Mouse (Mus musculus) testis, adult 10 weeks (tissue): ENCODE measurements around the gene Xpnpep2. TPM values are rescaled to one million over a fixed set of nuclear protein-coding genes. Genes with fewer than 3 reads are reported as not detected.

Experiments
- polyA plus RNA-seq: library from polyadenylated mRNA; stranded (reverse); fragments of 350-450 nt; fragmentation: Illumina TruSeq; extraction: RNeasy Lipid Tissue Mini Kit (QIAGEN cat#74804); gene quantifications from one replicate; pipeline ENCODE4 v1.2.3, GENCODE M21; 2014; ENCODE audit warnings: low read depth, low replicate concordance

The Xpnpep2 gene
- 0.32 TPM for polyA plus RNA-seq

DNA sequence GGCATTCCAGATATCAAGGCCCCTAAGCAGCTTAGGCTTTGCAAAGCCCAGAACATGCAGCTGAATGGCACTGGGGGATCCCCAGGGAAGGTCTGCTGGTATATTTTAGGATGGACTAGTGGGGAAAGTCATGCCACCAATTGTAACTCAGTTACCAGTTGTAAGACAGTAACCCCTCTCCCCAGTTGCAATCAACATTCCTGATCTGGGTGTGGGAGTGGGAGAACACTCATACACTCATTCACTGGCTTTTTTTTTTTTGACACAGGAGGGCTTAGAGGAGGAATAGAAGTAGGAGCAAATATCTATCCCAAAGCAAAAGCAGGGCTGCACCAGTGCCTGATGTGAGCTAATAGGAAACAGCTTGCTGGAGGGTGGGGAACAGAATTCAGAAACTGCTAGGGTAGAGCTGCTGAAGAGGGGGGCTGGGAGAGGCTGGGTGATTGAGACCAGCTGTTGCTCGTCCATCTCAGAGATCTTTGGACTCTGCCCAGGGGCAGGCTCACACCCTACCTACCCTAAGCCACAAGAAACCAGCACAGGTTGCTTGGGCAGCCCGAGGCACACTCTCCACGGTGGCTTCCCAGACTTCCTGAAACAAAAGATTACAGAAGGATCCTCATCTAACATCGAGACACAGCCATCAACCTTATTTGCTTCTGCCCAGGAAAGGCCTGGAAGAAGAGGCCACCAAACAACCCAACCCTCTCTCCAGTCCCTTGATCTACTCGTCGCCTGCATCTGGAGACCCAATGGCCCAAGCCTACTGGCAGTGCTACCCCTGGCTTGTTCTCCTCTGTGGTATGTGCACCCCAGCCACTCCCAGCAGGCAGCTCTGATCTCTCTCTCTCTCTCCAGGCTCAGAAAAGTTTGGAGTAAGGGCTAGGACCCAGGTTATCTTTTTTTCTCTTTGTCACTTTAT lies at the start of gene Xpnpep2:
Gene Xpnpep2, plus strand, starts transcription at position 332 of the 922 bp plus-strand sequence.

DNA sequence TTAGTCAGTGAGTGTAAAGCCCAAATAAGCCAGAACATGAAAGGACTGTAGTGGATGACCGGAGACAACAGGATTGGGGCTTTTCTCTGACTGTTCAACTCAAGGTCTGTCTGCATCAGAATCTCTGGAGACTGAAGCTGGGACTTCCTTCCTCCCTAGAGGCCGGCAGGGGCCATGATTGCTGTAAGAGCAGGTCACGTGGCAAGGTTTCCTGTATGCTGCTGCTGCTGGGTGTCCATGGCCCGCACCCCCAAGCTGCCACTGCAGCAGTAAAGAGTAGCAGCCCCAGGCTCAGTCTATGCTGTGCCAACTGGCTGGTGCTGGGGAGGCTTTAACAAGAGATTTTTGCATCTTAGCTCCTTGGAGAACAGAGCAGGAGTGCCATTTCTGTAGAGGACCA lies 37.7 kb downstream of the Xpnpep2 start, which contains the start of gene Sash3:
Gene Sash3, plus strand, starts transcription at position 175 of the 400 bp plus-strand sequence.

Other genes starting within 250 kb of the Xpnpep2 start
- gene Smarca1, start 215.8 kb upstream of the Xpnpep2 start, polyA plus RNA-seq = 24.1 TPM
- gene Ocrl, start 196.3 kb upstream of the Xpnpep2 start, polyA plus RNA-seq = 14.1 TPM
- 4.2 TPM for gene Apln, start 73.9 kb upstream of the Xpnpep2 start, polyA plus RNA-seq
- gene Sash3, start 37.7 kb downstream of the Xpnpep2 start, polyA plus RNA-seq = 0.20 TPM
- gene Zdhhc9, start 100.2 kb downstream of the Xpnpep2 start, polyA plus RNA-seq = 12.1 TPM
- 5.9 TPM for gene Utp14a, start 148.1 kb downstream of the Xpnpep2 start, polyA plus RNA-seq
- 1.5 TPM for gene Bcorl1, start 232.6 kb downstream of the Xpnpep2 start, polyA plus RNA-seq